Mouse (Mus musculus) hindbrain, embryonic 13.5 days (tissue): Measurements from ENCODE around the gene Myadm. TPM values are rescaled to one million over a fixed set of nuclear protein-coding genes. Genes with fewer than 3 reads are reported as not detected.

Experiments
- ATAC-seq: fragments of 200-750 bp; cut with Nextera tagmentation; 2 replicates; pipeline ENCODE4 v1.8.0; 2017; ENCODE audit warnings: moderate TSS enrichment; ENCODE audit not compliant: low FRiP score
- H3K27ac ChIP-seq: fragments of 300-500 bp; sonication (generic); 2 replicates; pipeline ENCODE4 v1.5.1; 2015; ENCODE audit warnings: inconsistent platforms, mild to moderate bottlenecking, moderate library complexity
- H3K27me3 ChIP-seq: fragments of 300-500 bp; sonication (generic); 2 replicates; pipeline ENCODE4 v1.6.1; 2015; ENCODE audit warnings: mild to moderate bottlenecking, inconsistent platforms
- H3K36me3 ChIP-seq: fragments of 300-500 bp; sonication (generic); 2 replicates; pipeline ENCODE4 v1.6.1; 2015; ENCODE audit warnings: mild to moderate bottlenecking, inconsistent platforms
- H3K4me1 ChIP-seq: fragments of 300-500 bp; sonication (generic); replicated peaks from 2 replicates; pipeline ENCODE4 v1.6.1; 2015; ENCODE audit warnings: inconsistent platforms
- H3K4me2 ChIP-seq: fragments of 300-500 bp; sonication (generic); 2 replicates; pipeline ENCODE4 v1.6.1; 2015; ENCODE audit warnings: inconsistent platforms, mild to moderate bottlenecking, moderate library complexity
- H3K4me3 ChIP-seq: fragments of 300-500 bp; sonication (generic); 2 replicates; pipeline ENCODE4 v1.5.1; 2015; ENCODE audit warnings: mild to moderate bottlenecking, inconsistent platforms
- H3K9ac ChIP-seq: fragments of 300-500 bp; sonication (generic); 2 replicates; pipeline ENCODE4 v1.6.1; 2015; ENCODE audit warnings: mild to moderate bottlenecking, inconsistent platforms
- H3K9me3 ChIP-seq: fragments of 300-500 bp; sonication (generic); 2 replicates; pipeline ENCODE4 v1.6.1; 2016; ENCODE audit warnings: inconsistent platforms
- WGBS: fragments of 180-500 bp; shearing (Covaris S2); methylation state at CpG from one replicate; pipeline ENCODE4 v1.1.7; 2015; 5-methylcytosine and 5-hydroxymethylcytosine counted together
- polyA plus RNA-seq: library from polyadenylated mRNA; unstranded; fragments of >200 nt; fragmentation: Nextera tagmentation; extraction: Ambion mirVana; gene quantifications from 2 replicates; pipeline ENCODE4 v1.2.1, GENCODE M21; 2015

The Myadm gene
- 29.0 and 29.8 TPM in 2 replicates for polyA plus RNA-seq

DNA sequence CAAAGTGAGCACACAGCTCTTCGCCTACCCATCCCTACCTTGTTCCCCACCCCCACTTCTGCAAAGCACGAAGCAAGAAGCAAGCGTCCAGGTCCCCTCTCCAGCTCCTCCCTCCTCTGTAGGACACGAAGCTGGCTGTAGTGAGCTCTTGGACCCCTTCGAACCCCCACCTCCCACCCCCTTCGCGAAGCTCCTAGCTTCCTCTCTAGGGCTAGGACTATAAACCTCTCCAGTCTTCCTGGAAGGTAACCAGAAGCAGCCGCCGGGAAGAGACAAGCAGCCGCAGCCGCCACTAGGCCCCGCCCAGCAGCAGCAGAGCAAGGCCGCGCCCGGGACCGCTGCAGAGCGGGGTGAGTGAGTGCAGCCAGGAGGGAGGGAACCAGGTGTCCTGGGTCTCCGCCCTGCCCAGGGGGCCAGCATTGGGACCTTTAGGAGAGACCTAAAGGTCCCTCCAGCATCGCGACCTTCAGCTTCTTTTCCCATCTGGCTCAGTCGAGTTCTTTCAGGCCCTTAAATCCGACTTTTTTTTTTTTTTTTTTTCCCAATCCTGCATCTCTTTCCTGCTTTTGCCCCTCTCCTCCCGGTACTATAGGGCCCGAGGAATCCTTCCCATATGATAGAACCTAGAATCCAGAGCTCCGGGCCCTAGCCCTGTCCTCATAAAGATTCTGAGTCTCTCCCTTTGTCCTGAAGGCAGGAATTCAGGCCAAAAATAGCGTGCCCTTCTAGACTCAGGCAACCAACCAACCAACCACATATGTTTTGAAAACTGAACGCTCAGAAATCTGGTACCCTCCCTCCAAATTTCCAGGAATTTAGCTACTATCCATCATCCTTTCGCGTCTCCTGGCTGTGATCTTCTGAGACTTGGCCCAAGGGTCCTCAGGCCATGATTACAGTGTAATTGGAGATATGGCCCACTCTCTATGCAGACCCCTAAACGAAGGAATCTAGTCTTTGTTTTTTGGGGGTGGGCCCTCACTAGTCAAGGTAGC is at the start of gene Myadm, which contains the start of gene Prkcg:
Gene Myadm (plus strand): TSS at position 105 of the 995 bp plus-strand sequence.
Gene Prkcg (plus strand): TSS at position 204 of the 995 bp plus-strand sequence.
- H3K9ac ChIP-seq = peak within 1 kb of the TSS; percentile 86
- H3K9me3 ChIP-seq = no peaks in the 10 kb centered on the region
- peaks cover 10% of the 10 kb centered on the region for H3K36me3 ChIP-seq
- peak within 1 kb of the TSS; percentile 88 for H3K27ac ChIP-seq
- H3K27me3 ChIP-seq = no peaks in the 10 kb centered on the region
- under 1% methylated on average over 30 of the region's 30 CpGs for WGBS
- H3K4me1 ChIP-seq = peaks cover 35% of the 10 kb centered on the region
- peak; percentile 34 for ATAC-seq
- H3K4me3 ChIP-seq = peak within 1 kb of the TSS; percentile 62
- peak within 1 kb of the TSS; percentile 76 for H3K4me2 ChIP-seq

DNA sequence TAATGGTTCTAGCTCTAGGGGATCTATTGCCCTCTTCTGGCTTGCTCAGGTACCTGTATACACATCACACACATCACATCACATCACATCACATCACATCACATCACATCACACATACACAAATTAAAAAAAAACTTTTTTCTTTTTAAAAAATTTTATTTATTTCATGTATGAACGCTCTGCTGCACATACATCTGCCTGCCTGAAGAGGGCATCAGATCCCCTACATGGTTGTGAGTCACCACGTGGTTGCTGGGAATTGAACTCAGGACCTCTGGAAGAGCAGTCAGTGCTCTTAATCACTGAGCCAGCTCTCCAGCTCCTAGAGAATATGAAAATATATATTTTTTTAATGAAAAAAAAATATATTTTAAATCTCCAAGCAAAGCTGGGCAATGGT is 49.7 kb upstream of the Myadm start:
- Histone ChIP-seq H3K27me3 (no peaks in the 10 kb centered on the region), H3K4me1 (no peaks in the 10 kb centered on the region), H3K4me3 (no peak overlapping the region), H3K27ac (no peak overlapping the region), H3K36me3 (no peaks in the 10 kb centered on the region), H3K9me3 (no peaks in the 10 kb centered on the region), H3K4me2 (no peak overlapping the region), H3K9ac (no peak overlapping the region)
- ATAC-seq = no peak
- WGBS = 81% methylated on average over 2 of the region's 2 CpGs

DNA sequence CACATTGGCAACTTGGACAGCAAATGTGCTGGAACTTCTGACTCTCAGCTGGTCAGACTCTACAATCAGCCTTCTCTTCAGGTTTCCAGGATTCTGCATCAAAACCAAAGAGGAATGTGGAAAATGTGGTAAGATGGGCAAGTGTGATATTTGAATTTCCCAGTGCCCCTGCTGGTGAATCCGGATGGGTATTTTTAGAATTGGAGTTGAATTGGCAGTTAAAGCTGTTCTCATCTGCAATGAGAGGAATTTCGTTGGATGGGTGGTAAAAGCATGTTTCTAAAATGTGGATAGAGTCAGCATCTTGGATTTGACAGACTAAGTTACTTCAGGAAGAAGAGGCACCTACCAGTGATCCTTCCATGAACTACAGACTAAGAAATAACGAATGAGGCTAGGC is 28.2 kb upstream of the Myadm start:
- H3K27me3 ChIP-seq = peaks cover 10% of the 10 kb centered on the region; the same call in 1 of the 2 replicates
- H3K36me3 ChIP-seq = no peaks in the 10 kb centered on the region
- WGBS = 68% methylated on average over 3 of the region's 3 CpGs
- H3K4me2 ChIP-seq = no peak overlapping the region
- no peak for ATAC-seq
- H3K9me3 ChIP-seq = no peaks in the 10 kb centered on the region
- H3K27ac ChIP-seq = no peak overlapping the region
- H3K9ac ChIP-seq = no peak overlapping the region
- no peaks in the 10 kb centered on the region for H3K4me1 ChIP-seq
- H3K4me3 ChIP-seq = no peak overlapping the region

DNA sequence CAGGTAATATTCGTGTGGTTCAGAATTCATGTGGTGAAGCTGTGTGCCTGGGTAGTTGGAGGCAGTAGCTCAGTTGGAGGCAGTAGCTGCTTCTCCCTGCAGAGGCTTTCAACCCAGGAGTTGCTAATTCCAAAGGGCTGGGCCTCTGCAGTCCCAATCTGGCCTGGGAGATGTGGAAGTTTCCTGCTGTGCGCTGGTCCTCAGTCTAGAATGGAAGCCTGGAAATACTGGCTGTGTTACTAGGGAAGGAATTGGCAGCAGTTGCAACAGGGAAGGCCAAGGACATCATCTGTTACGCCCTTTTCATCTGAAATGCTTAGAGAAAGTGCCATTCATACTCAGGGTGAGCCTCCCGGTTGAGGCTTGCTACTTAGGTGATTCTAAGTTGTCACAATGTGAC is 27.4 kb upstream of the Myadm start:
- H3K27me3 ChIP-seq = peaks cover 10% of the 10 kb centered on the region; the same call in 1 of the 2 replicates
- no peak overlapping the region for H3K4me3 ChIP-seq
- no peak overlapping the region for H3K27ac ChIP-seq
- no peaks in the 10 kb centered on the region for H3K36me3 ChIP-seq
- no peak for ATAC-seq
- H3K9me3 ChIP-seq = no peaks in the 10 kb centered on the region
- H3K4me1 ChIP-seq = no peaks in the 10 kb centered on the region
- no peak overlapping the region for H3K4me2 ChIP-seq
- H3K9ac ChIP-seq = no peak overlapping the region
- WGBS = 73% methylated on average over 4 of the region's 4 CpGs

DNA sequence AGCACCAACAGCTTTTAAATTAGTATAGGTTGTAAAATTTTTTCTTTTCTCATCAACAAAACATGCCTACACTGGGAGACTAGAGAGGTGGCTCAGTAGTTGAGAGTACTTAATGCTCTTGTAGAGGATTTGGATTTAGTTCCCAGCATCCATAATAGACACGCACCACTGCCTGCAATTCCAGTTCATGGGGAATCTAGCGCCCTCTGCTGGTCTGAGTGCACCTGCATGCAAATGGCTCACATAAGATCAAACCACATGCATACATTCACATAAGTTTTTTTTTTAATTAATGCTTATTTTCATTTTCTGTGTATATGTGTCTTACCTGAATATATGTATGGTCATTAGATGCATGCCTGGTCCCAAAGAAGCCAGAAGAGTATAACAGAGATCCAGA is 26.1 kb upstream of the Myadm start:
- WGBS = 37% methylated on average over 2 of the region's 2 CpGs
- Histone ChIP-seq H3K27me3 (peaks cover 10% of the 10 kb centered on the region; the same call in 1 of the 2 replicates), H3K36me3 (no peaks in the 10 kb centered on the region), H3K9me3 (no peaks in the 10 kb centered on the region), H3K4me1 (no peaks in the 10 kb centered on the region), H3K4me2 (no peak overlapping the region), H3K4me3 (no peak overlapping the region), H3K9ac (no peak overlapping the region), H3K27ac (no peak overlapping the region)
- ATAC-seq = no peak

DNA sequence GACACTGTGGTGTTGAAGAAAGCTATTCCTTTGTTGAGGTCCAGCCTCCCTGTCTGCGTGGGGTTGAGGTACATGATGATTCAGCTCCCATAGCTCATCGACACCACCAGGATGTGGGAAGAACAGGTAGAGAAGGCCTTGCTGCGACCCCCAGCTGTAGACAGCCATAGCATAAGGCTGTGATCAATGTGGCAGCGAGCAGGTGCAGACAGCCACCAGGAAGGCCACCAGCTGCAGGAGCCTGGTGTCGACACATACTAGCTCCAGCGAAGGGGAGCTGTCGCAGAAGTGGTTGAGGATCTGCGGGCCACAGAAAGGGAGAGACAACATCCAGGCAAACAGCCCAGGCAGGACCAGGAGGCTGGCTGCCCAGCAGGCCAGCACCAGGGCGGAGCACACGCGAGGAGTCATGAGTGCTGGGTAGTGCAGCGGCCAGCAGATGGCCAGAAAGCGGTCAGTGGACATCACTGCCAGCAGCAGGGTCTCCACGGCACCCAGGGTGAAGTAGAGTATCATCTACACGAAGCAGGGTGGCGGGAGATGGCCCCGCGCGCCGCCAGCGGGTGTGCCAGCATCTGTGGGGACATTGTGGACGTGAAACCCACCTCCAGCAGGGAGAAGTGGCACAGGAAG is 24.4 kb upstream of the Myadm start:
- H3K4me1 ChIP-seq = no peaks in the 10 kb centered on the region
- WGBS = 49% methylated on average over 22 of the region's 22 CpGs
- peak overlapping the region; percentile 32 for H3K4me2 ChIP-seq
- no peak overlapping the region for H3K4me3 ChIP-seq
- H3K9me3 ChIP-seq = no peaks in the 10 kb centered on the region
- no peak overlapping the region for H3K27ac ChIP-seq
- H3K27me3 ChIP-seq = peaks cover 10% of the 10 kb centered on the region; the same call in 1 of the 2 replicates
- H3K9ac ChIP-seq = 0 out of 2 replicates have a peak overlapping the region, but pooled peaks have one; percentile 3
- ATAC-seq = no peak
- H3K36me3 ChIP-seq = no peaks in the 10 kb centered on the region

DNA sequence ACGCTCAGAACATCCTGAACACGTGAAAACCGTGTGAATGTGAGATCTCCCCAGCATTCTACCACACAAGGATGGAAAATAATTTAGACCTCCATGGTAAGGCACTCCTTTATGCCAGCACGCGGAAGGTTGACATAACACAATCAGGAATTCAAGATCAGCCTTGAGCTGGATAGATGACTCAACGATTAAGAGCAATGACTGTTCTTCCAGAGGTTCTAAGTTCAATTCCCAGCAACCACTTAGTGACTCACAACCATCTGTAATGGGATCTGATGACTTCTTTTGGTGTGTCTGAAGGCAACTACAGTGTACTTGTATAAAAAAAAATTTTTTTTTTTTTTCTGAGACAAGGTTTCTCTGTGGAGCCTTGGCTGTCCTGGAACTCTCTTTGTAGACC is 23.6 kb upstream of the Myadm start:
- no peak overlapping the region for H3K4me2 ChIP-seq
- no peaks in the 10 kb centered on the region for H3K9me3 ChIP-seq
- H3K27ac ChIP-seq = no peak overlapping the region
- 72% methylated on average over 6 of the region's 6 CpGs for WGBS
- no peak for ATAC-seq
- no peaks in the 10 kb centered on the region for H3K36me3 ChIP-seq
- no peaks in the 10 kb centered on the region for H3K4me1 ChIP-seq
- H3K27me3 ChIP-seq = peaks cover 10% of the 10 kb centered on the region; the same call in 1 of the 2 replicates
- H3K4me3 ChIP-seq = no peak overlapping the region
- no peak overlapping the region for H3K9ac ChIP-seq

DNA sequence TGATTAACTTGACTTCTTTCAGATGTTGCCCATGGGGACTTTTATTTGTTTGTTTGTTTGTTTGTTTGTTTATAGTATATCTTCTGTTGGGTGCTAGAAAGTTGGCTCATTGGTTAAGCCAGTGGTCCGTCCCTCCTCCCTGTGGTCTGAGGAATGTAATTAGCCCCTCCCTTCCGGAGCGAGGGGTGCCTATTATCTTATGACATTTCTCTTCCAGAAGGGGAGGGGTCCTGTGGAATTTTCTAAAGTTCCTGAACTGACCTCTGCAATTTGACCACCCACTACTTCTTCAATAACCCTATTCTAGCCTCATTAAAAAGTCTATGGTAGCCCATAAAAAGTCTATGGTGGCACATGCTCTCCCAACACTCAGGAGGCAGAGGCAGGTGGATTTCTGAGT is 21.6 kb upstream of the Myadm start:
- no peak overlapping the region for H3K4me2 ChIP-seq
- no peaks in the 10 kb centered on the region for H3K36me3 ChIP-seq
- no peak overlapping the region for H3K4me3 ChIP-seq
- no peak for ATAC-seq
- no peak overlapping the region for H3K9ac ChIP-seq
- peaks cover 10% of the 10 kb centered on the region; the same call in 1 of the 2 replicates for H3K27me3 ChIP-seq
- no peak overlapping the region for H3K27ac ChIP-seq
- H3K4me1 ChIP-seq = no peaks in the 10 kb centered on the region
- 77% methylated on average over 3 of the region's 3 CpGs for WGBS
- no peaks in the 10 kb centered on the region for H3K9me3 ChIP-seq

DNA sequence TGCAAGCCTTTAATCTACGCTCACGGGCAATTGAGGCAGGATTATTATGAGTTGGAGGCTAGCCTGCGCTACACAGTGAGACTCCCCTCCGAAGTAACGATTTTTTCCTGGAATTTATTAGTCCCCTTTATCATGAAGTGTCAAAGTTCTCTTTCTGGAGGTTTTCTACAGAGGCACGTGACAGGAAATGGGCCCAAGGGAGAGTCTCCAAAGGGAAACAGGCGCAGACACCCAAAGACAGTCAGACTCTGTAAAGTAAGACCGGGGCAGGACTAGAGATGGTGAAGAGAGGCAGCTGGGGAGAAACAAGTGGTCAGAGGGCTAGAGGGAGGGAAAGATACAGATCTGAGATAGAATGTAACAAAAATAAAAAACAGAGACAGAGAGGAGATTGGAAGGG is 21.0 kb upstream of the Myadm start:
- Histone ChIP-seq H3K27ac (no peak overlapping the region), H3K4me3 (no peak overlapping the region), H3K4me2 (no peak overlapping the region), H3K4me1 (no peaks in the 10 kb centered on the region), H3K9ac (no peak overlapping the region), H3K36me3 (no peaks in the 10 kb centered on the region), H3K9me3 (no peaks in the 10 kb centered on the region), H3K27me3 (peaks cover 10% of the 10 kb centered on the region; the same call in 1 of the 2 replicates)
- 81% methylated on average over 8 of the region's 8 CpGs for WGBS
- ATAC-seq = no peak

DNA sequence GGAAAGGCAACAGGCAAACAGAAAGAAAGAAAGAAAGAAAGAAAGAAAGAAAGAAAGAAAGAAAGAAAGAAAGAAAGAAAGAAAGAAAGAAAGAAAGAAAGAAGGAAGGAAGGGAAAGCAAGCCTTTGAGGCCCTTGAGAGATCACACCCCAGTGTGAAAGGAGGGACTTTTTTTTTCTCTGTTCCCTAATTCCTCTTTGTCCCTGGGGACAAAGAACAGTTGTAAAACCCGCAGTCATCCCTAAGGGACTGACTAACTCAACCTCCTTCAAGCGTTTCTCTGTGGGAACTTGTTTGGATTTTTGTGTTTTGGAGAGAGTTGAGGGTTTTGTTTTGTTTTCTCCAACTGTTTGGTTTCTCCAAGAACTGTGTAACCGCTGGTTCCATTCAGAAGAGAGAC is 20.6 kb upstream of the Myadm start:
- H3K4me3 ChIP-seq = no peak overlapping the region
- ATAC-seq = no peak
- H3K4me1 ChIP-seq = no peaks in the 10 kb centered on the region
- peaks cover 10% of the 10 kb centered on the region; the same call in 1 of the 2 replicates for H3K27me3 ChIP-seq
- WGBS = 12% methylated on average over 3 of the region's 3 CpGs
- H3K36me3 ChIP-seq = no peaks in the 10 kb centered on the region
- H3K4me2 ChIP-seq = no peak overlapping the region
- no peak overlapping the region for H3K27ac ChIP-seq
- H3K9me3 ChIP-seq = no peaks in the 10 kb centered on the region
- H3K9ac ChIP-seq = no peak overlapping the region

DNA sequence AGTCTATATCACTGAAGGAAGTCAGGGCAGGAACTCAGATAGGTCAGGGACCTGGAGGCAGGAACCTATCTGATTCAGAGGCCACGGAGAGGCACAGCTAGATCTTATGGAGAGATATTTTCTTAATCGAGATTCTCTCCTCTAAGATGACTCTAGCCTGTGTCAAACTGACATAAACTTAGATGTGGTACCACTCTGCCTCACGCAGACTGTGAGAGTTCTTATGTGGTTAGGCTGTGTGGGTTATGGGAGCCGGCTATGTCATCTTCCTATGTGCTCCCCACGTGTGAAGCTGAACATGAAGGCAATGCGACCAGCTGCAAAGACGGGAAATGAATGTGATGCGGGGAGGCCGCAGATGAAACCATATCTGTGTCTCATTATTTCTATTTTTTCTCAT is 16.7 kb upstream of the Myadm start:
- Histone ChIP-seq H3K4me1 (no peaks in the 10 kb centered on the region), H3K27ac (no peak overlapping the region), H3K36me3 (no peaks in the 10 kb centered on the region), H3K27me3 (no peaks in the 10 kb centered on the region), H3K4me3 (no peak overlapping the region), H3K4me2 (no peak overlapping the region), H3K9ac (no peak overlapping the region), H3K9me3 (no peaks in the 10 kb centered on the region)
- 92% methylated on average over 9 of the region's 9 CpGs for WGBS
- no peak for ATAC-seq

DNA sequence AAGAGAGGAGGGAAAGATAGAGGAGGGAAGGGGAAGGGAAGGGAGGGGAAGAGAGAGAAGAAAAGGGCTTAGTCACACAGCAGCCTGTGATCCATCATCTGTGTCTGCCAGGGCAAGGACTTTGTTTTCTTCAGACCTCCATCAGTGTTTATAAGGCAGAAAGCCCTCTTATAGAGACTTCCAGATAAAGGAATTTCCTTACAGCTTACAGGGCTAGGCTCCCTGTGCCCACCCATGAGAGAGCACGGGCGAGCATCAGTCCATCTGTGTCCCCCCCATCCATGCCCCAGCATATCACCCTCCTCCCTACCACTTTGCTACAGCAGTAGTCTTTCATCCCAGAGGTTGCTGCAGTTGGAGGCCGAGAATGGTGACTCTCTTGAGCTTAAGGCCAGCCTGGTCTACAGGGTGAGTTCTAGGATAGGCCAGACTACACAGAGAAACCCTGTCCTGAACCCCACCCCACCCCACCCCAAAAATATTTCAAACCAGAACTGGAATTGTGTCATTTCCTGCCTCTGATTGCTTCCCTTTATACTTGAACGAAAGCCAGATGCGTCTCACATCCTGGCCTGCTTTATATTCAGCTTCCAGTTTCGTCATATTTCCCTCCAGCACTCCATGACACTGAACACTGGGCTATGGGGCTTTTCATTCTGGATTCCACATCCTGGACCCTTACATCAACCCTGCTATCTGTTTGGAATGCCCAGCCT is 13.3 kb upstream of the Myadm start:
- Histone ChIP-seq H3K27me3 (no peaks in the 10 kb centered on the region), H3K9me3 (no peaks in the 10 kb centered on the region), H3K27ac (no peak overlapping the region), H3K4me3 (no peak overlapping the region), H3K4me2 (no peak overlapping the region), H3K9ac (no peak overlapping the region), H3K36me3 (no peaks in the 10 kb centered on the region), H3K4me1 (no peaks in the 10 kb centered on the region)
- ATAC-seq = no peak
- 57% methylated on average over 6 of the region's 6 CpGs for WGBS
